Mouse (Mus musculus): ENCODE data around the gene Pth2r.

The Pth2r gene

DNA sequence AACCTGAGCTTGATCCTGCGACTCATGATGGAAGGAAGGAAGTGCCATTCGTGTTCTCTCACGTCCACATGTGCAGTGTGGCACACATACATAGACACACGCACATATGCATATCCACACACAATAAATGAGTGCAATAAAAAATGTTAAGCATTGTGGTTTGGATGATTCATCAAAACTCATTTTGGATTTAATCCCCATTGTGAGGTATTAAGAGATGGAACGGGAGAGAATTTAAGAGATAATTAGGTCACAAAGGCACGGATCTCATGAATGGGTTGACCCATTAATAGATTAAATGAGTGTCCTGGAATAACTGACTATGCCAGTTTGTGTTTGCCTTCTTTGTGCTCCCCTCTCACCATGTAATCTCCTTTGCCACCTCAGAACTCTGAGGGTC is at the start of gene Pth2r:
Pth2r (plus strand) TSS at position 301 of the 400 bp plus-strand sequence.
- no peak for DNase-seq (ENCODE audit: low spot score)

DNA sequence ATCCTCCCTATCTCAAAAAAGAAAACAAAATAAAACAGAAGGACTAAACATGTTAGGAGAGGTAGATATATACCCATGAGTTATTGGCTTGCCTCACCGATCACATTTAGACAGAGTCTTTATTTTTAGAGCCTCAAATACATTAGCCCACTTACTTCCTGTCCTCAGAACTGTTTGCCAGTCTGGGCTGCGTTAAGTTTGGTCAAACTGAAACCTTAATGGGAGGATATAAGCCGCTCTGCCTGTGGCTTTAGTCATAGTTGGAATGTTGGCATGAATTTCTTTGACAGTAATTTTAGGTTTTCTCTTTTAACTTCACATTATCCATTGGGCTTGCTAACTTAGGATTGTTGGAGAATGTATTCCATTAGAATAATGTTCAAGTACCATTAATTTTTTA is 44.1 kb upstream of the Pth2r start:
- DNase-seq (ENCODE audit: low spot score), result no peak

GRCm38 (mm10) chr1:65245637-65246036 is 36.2 kb upstream of the Pth2r start:
- DNase-seq (ENCODE audit: low spot score), result no peak

- no peak for DNase-seq (ENCODE audit: low spot score)
Observed at GRCm38 (mm10) chr1:65280461-65280860, 1.4 kb upstream of the Pth2r start.

DNA sequence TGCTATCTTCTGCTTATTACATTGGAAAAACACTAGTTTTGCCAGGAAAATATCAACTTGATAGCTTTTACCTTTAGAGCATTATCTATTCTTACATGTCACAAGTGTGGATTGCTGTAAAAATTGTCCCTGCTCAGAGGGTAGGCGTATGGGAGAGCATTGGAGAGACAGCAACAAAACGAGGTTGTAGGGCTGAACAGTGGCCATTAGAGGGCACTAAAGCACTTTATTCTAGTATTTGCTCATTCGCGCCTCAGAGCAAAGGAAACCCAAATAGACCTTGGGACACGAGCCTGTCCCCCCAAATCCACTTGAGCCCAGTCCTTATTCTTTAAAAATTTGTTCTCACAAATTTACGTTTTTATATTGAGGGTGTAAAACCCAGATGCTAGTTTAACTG is 910 bp downstream of the Pth2r start:
- DNase-seq (ENCODE audit: low spot score), result no peak

DNA sequence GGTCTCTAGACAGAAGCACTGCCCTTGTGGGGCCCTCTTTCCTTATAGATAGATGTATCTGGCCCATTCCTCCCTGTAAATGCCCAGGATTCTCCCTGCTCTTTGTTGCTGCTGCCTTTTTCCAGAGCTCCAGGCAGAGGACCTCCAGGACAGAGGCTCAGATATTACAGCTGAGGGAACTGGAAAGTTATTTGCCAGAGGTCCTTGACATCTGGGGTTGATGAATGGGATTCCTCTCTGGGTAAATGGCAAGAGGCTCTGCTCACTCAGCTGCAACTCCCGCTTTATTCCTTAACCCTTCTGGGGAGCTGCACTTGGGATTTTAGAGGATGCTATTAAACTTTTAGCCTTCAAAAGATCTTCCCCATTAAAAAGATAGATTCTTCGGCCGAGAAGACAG is 26.6 kb downstream of the Pth2r start:
- no peak for DNase-seq (ENCODE audit: low spot score)

DNA sequence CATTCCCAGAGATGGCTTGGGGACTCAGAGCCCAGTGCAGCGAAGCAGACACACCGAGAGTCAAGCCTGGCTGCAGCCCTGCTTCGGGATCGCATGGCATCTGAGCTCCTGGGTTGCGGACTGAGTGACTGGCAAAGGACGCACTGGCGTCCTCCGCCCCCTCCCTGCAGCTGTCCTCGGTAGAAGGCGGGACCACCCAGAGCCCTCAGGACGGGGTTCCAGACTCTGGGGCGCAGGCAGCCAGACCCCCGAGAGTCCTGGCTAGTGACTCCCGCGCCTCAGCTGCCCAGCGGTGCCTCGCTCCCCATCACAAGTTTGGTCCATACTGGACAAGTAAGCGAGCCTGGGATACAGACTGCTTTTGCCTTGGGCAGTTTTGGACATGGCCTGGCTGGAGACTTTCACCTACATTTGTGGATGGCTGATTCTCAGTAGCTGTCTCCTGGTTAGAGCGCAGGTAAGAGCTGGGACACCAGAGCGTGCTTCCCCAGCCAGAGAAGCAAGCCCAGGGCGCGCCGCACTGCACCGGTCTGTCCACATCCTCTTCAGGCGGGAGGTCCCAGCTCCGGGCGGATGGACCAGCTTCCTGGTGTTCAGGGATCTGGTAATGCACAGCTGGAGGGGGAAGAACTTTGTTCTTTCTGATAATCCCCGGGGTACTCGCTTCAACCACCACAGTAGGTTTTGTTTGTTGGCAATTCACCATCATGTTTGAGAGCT is 29.5 kb downstream of the Pth2r start:
- DNase-seq (ENCODE audit: low spot score), result no peak

DNA sequence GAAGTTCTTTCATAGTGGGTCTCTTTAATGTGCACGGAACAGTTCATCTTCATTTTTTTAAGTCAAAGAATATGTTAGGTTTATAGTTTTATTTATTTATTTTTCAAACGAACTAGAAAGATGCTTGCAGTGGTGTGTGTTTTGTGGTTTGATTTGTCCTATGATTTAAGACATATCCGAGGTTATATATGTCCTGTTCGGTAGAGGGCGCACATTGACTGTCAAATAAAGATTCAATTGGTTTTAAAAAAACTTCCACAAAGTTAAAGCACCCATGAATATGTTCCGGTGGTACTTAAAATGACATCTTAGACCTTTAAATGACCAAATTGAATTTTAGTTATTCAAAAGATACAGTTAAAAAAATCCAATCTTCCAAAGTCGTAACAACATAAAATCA is 30.3 kb downstream of the Pth2r start:
- no peak for DNase-seq (ENCODE audit: low spot score)

DNA sequence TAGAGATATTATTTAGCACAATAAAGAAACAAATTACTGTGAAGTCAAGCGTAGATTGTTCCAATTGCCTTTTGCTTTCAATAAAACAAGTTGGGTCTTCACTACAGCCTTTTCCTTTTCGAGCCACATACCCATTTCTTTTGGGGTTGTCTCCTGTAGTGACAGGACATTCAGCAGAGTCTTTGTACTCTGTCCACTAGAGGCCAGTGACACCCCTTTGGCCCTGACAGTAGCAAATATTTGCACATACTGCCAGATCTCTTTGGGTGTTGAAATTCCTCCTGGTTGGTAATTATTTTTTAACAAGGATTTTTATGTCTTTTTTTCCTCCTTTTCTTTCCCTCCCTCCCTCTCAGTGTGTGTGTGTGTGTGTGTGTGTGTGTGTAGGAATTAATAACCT is 31.0 kb downstream of the Pth2r start:
- DNase-seq (ENCODE audit: low spot score), result no peak

- DNase-seq (ENCODE audit: low spot score), result no peak
Observed at GRCm38 (mm10) chr1:65314054-65315021, 32.5 kb downstream of the Pth2r start.

GRCm38 (mm10) chr1:65315022-65315407 is 33.2 kb downstream of the Pth2r start:
- DNase-seq (ENCODE audit: low spot score), result no peak

DNA sequence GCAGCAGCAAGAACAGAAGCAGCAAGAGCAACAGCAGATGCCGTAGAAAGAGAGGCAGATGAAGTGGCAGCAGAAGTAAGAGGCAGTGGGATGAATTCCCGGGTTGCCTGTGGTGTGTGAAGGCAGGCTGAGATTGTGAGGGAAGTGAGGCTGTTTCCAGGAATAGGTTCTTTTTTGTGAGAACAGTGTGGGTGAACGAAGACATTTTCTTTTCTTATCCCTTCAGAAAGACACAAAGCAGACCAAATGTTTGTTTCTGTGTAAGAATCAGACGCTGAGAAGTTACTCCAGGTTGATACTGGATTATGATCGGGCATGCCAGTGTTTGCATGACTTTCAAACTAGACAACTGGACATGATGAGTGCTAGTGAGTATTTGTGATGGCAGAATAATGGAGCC is 52.2 kb downstream of the Pth2r start:
- DNase-seq (ENCODE audit: low spot score), result no peak

DNA sequence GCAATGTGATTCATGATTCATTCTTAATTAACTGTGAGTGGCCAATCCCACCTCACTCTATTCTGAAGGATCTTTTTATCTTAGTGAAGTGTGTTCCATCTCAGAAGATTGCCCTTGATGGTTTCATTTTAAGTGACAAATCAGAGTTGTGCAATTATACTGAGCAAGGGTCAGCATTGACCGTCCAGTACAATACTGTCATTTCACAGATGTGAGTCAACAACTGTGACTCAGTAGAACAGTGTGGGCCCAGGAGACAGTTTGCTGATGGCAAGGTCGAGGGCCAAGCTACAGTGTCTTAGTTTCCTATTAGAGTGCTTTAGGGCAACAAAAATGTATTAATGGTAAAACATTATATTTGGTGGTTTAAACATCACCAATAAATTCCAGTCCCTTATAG is 55.9 kb downstream of the Pth2r start:
- no peak for DNase-seq (ENCODE audit: low spot score)

GRCm38 (mm10) chr1:65340240-65340639 is 58.4 kb downstream of the Pth2r start:
- no peak for DNase-seq (ENCODE audit: low spot score)

DNA sequence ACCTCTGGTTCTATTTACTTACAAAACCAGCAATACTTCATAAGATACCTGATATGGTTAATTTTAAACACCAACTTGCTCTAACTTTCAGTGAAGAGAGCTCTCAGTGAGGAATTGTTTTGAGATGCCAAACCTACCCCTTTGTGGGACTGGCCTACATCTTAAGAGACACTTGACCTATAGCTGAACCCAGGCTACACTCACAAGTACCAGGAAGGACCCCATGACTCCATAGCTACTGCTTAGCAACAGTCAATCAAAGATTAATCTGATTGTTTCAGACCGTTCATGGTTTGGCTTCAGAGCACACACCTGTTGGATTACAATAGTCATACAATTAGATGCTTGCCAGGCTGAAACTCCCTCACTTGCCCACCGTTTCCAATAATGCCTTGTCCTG is 71.1 kb downstream of the Pth2r start:
- no peak for DNase-seq (ENCODE audit: low spot score)

- no peak for DNase-seq (ENCODE audit: low spot score)
Observed at GRCm38 (mm10) chr1:65354153-65354552, 72.3 kb downstream of the Pth2r start.

DNA sequence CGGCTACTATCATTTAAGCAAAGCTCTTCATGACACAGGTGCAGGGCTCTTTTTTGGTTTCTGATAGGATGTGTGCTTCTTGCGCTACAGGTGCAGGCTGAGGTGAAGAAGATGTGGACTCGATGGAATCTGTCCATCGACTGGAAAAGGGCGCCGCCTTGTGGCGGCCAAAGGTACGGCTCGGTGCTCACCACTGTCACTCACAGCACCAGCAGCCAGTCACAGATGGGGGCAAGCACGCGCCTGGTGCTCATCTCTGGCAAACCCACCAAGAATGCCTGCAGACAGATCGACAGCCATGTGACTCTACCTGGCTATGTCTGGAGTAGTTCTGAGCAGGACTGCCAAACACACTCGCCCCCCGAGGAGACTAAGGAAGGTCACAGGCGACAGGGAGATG is 106.5 kb downstream of the Pth2r start:
- no peak for DNase-seq (ENCODE audit: low spot score)

GRCm38 (mm10) chr1:65389621-65390020 is 107.8 kb downstream of the Pth2r start:
- no peak for DNase-seq (ENCODE audit: low spot score)

- DNase-seq (ENCODE audit: low spot score), result no peak
Observed at GRCm38 (mm10) chr1:65407441-65407840, 125.6 kb downstream of the Pth2r start.

DNA sequence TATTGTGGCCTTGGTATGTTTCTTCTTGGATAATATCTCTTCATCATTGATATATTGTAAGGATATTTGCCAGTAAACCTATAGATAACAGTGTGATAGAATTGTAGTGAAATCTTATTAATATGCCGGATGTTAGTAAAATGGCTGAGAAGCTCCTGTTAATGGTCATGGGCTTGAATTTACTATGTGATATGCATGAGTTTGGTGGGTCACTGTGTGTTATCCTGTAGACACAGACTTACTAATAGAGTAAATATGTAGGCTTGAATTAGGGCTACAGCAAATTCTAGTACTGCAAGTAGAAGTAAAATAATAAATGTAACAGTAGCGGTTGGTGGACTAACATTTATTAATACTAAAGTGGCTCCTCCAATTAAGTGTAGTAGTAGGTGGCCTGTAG is 139.1 kb downstream of the Pth2r start:
- no peak for DNase-seq (ENCODE audit: low spot score)

- no peak for DNase-seq (ENCODE audit: low spot score)
Observed at GRCm38 (mm10) chr1:65422501-65423010, 140.7 kb downstream of the Pth2r start.

All from spleen, adult 12 weeks (tissue).